ENCODE assay signal across 9 mouse cellular contexts in genomic region chr13:99515736-99516447, GRCm38 (mm10). TPM values are rescaled to one million over a fixed set of nuclear protein-coding genes. Genes with fewer than 3 reads are reported as not detected.
DNase-seq lines count a peak whose midpoint lies in the region; ATAC-seq lines count a peak whose summit lies in the region.
"Had no signal": no experiment of that assay in that cellular context is flagged by ENCODE, and none has a peak within 500 bp of the region (broad histone marks: within the 10 kb centered on the region; RNA-seq: fewer than 3 reads in every experiment).

No protein-coding gene starts in this region.

- peak overlapping the region; percentile 37 for H3K4me3 ChIP-seq in erythroblast, embryonic 14.5 days (replicated peaks)
- peak overlapping the region; percentile 89 for H3K4me3 ChIP-seq in heart, embryonic 10.5 days
- peak overlapping the region; percentile 83 for H3K4me3 ChIP-seq in neural tube, embryonic 14.5 days (ENCODE audit: low read depth, low read length)

- H3K27ac ChIP-seq in heart, embryonic 10.5 days = peak overlapping the region; percentile 92
- peak overlapping the region; percentile 98 for H3K27ac ChIP-seq in neural tube, embryonic 14.5 days (ENCODE audit: low read depth, low read length)

- H3K27me3 ChIP-seq in erythroblast, embryonic 14.5 days (ENCODE audit: control insufficient read depth) = peaks cover 52% of the 10 kb centered on the region
- H3K27me3 ChIP-seq in heart, embryonic 10.5 days (ENCODE audit: insufficient read depth, poor library complexity, severe bottlenecking) = no peaks in the 10 kb centered on the region
- H3K27me3 ChIP-seq in neural tube, embryonic 14.5 days (ENCODE audit: control insufficient read depth, insufficient read depth, low read length) = no peaks in the 10 kb centered on the region
- H3K27me3 ChIP-seq: CH12.LX had no signal

- peaks cover 2% of the 10 kb centered on the region for H3K4me1 ChIP-seq in erythroblast, embryonic 14.5 days (ENCODE audit: control insufficient read depth)
- H3K4me1 ChIP-seq in heart, embryonic 10.5 days = peaks cover 19% of the 10 kb centered on the region
- H3K4me1 ChIP-seq in neural tube, embryonic 14.5 days (ENCODE audit: control insufficient read depth, insufficient read depth, low read length) = peaks cover 23% of the 10 kb centered on the region

- ATAC-seq in erythroblast, adult 5-6 weeks (replicated peaks; ENCODE audit: low FRiP score, poor library complexity, severe bottlenecking) = no peak
- peak; percentile 47 for ATAC-seq in neural tube, embryonic 14.5 days (ENCODE audit: low read depth)
- no peak for ATAC-seq in activated CD4-positive, CD25-positive, alpha-beta regulatory T cell, adult 4 months

- H3K36me3 ChIP-seq in erythroblast, embryonic 14.5 days (ENCODE audit: control insufficient read depth) = no peaks in the 10 kb centered on the region
- H3K36me3 ChIP-seq in heart, embryonic 10.5 days = no peaks in the 10 kb centered on the region
- no peaks in the 10 kb centered on the region for H3K36me3 ChIP-seq in neural tube, embryonic 14.5 days (ENCODE audit: control insufficient read depth, insufficient read depth, low read length)

- 0% methylated on average over 43 of the region's 44 CpGs for WGBS in heart, embryonic 10.5 days
- WGBS in neural tube, embryonic 14.5 days = under 1% methylated on average over 41 of the region's 44 CpGs

- H3K9me3 ChIP-seq in erythroblast, embryonic 14.5 days (ENCODE audit: control insufficient read depth, low read length) = no peaks in the 10 kb centered on the region
- no peaks in the 10 kb centered on the region for H3K9me3 ChIP-seq in heart, embryonic 10.5 days
- H3K9me3 ChIP-seq in neural tube, embryonic 14.5 days (ENCODE audit: control insufficient read depth, low read length) = no peaks in the 10 kb centered on the region

- H3K9ac ChIP-seq in neural tube, embryonic 14.5 days (replicated peaks; ENCODE audit: low read depth, low read length) = peak overlapping the region; percentile 98

- peak overlapping the region; percentile 54 for H3K4me2 ChIP-seq in neural tube, embryonic 14.5 days (ENCODE audit: low read depth, low read length)

- peak; percentile 13 for DNase-seq in urinary bladder, postnatal 14 days (ENCODE audit: low spot score)
- DNase-seq in urinary bladder, postnatal 10 days (ENCODE audit: low spot score) = no peak
- DNase-seq in heart, embryonic 10.5 days (ENCODE audit: low spot score) = no peak
- peak; percentile 22 to 37 for DNase-seq in kidney, postnatal 4 days

RNA-seq across cellular contexts. Expression of gene Map1b, which starts 0.4 kb away (rescaled TPM):
- not detected in 2 replicates for polyA plus RNA-seq in erythroblast, embryonic 14.5 days (2012)
- not detected in 2 replicates for total RNA-seq in erythroblast, adult 5-6 weeks (2015; ENCODE audit: low replicate concordance)
- 0.17 and 0.28 TPM in 2 replicates for total RNA-seq in erythroblast, adult 5-6 weeks (2017; ENCODE audit: low replicate concordance)
- 164 and 186 TPM in 2 replicates for polyA plus RNA-seq in heart, embryonic 10.5 days (2016; fragmentation: Nextera tagmentation; extraction: Ambion mirVana)
- 1,731 and 2,267 TPM in 2 replicates for polyA plus RNA-seq in neural tube, embryonic 14.5 days (2014; fragmentation: Nextera tagmentation; extraction: Ambion mirVana)
- polyA plus RNA-seq in activated CD4-positive, CD25-positive, alpha-beta regulatory T cell, adult 4 months (2017; shearing (Covaris generic)) = under 1 TPM; 0.04 to 0.40 TPM

Comparison
In these comparisons a context has a peak if more than half of its experiments do, and no peak if none do; other contexts are left out.
1. DNase-seq: peak in urinary bladder, postnatal 14 days (single experiment) and kidney, postnatal 4 days (2 of 2); none in urinary bladder, postnatal 10 days (single experiment) and heart, embryonic 10.5 days (single experiment).
2. H3K4me3 ChIP-seq: peak in every context shown above with its lines; median percentile 89 in heart, embryonic 10.5 days; 83 in neural tube, embryonic 14.5 days; 37 in erythroblast, embryonic 14.5 days.
3. RNA of gene Map1b, which starts 0.4 kb away (polyA plus RNA-seq): 1,731 to 2,267 TPM in neural tube, embryonic 14.5 days and 164 to 186 TPM in heart, embryonic 10.5 days; 0.04 to 0.40 TPM in activated CD4-positive, CD25-positive, alpha-beta regulatory T cell, adult 4 months and not detected in erythroblast, embryonic 14.5 days; every median in the first group is over 100 times any median in the second.